Mouse (Mus musculus) ES-E14 (cell line): ENCODE results near the gene Asgr1. TPM values are rescaled to one million over a fixed set of nuclear protein-coding genes. Genes with fewer than 3 reads are reported as not detected.

Experiments used
- DNase-seq: peaks from one replicate; pipeline ENCODE4 v3.0.0-alpha.2; 2013; ENCODE audit warnings: low read depth, low spot score
- H3K27ac ChIP-seq: 2 replicates; pipeline ENCODE4 v1.5.1; 2012; ENCODE audit warnings: low read depth, mild to moderate bottlenecking, low read length, moderate library complexity, mixed read lengths; ENCODE audit not compliant: poor library complexity, insufficient read depth, severe bottlenecking
- H3K36me3 ChIP-seq: 2 replicates; pipeline ENCODE4 v1.6.1; 2012; ENCODE audit warnings: mild to moderate bottlenecking, low read length, moderate library complexity, mixed read lengths; ENCODE audit not compliant: control insufficient read depth, poor library complexity, insufficient read depth, severe bottlenecking
- H3K4me1 ChIP-seq, 2 experiments: fragments of 150-350 bp in 1 of 2; sonication (generic) in 1 of 2; 2 replicates each; pipeline ENCODE4 v1.6.1; 2012; ENCODE audit warnings: low read length in 2 of 2, mild to moderate bottlenecking in 1 of 2, mixed read lengths in 1 of 2; ENCODE audit not compliant: control insufficient read depth in 2 of 2, insufficient read depth in 2 of 2, poor library complexity in 1 of 2
- H3K4me3 ChIP-seq, 2 experiments: fragments of 150-350 bp in 1 of 2; sonication (generic) in 1 of 2; 2 replicates each; pipeline ENCODE4 v1.5.1; 2012; ENCODE audit warnings: low read length in 2 of 2, low read depth in 1 of 2, mild to moderate bottlenecking in 1 of 2, mixed read lengths in 1 of 2; ENCODE audit not compliant: insufficient read depth in 1 of 2, poor library complexity in 1 of 2, severe bottlenecking in 1 of 2
- H3K9ac ChIP-seq: 2 replicates; pipeline ENCODE4 v1.6.1; 2012; ENCODE audit warnings: low read depth, mild to moderate bottlenecking, low read length, mixed read lengths; ENCODE audit not compliant: poor library complexity, insufficient read depth, severe bottlenecking
- H3K9me3 ChIP-seq: fragments of 150-350 bp; sonication (generic); 2 replicates; pipeline ENCODE4 v1.6.1; 2012; ENCODE audit warnings: low read depth, mild to moderate bottlenecking, low read length; ENCODE audit not compliant: control insufficient read depth, insufficient read depth
- CHD2 ChIP-seq: IDR thresholded peaks from 2 replicates; pipeline ENCODE4 v1.6.1; 2014; ENCODE audit warnings: mild to moderate bottlenecking, low read depth, low read length, inconsistent platforms
- HCFC1 ChIP-seq: IDR thresholded peaks from 2 replicates; pipeline ENCODE4 v1.6.1; 2012; ENCODE audit warnings: low read length, inconsistent platforms, borderline replicate concordance; ENCODE audit not compliant: insufficient read depth
- MAFK ChIP-seq: IDR thresholded peaks from 2 replicates; pipeline ENCODE4 v1.6.1; 2014; ENCODE audit warnings: mild to moderate bottlenecking, low read depth, low read length, inconsistent platforms; ENCODE audit not compliant: insufficient read depth
- ZC3H11A ChIP-seq: IDR thresholded peaks from 2 replicates; pipeline ENCODE4 v1.6.1; 2012; ENCODE audit warnings: low read depth, mild to moderate bottlenecking, inconsistent platforms, low read length, borderline replicate concordance
- ZNF384 ChIP-seq: IDR thresholded peaks from 2 replicates; pipeline ENCODE4 v1.6.1; 2012; ENCODE audit warnings: low read depth, low read length, inconsistent platforms
- in situ Hi-C, 2 experiments: fragments of 600-800 bp; cut with MboI; formaldehyde crosslinking; loops; one replicate each; pipeline ENCODE4 v1.15.1; 2025; ENCODE audit warnings: low sequenced_read_pairs in 2 of 2, inconsistent platforms in 1 of 2; ENCODE audit not compliant: unreplicated experiment in 2 of 2
- total RNA-seq: library from RNA; depleted of rRNA; stranded (reverse); fragments of 300-350 nt; gene quantifications from 2 replicates; pipeline ENCODE4 v1.2.3, GENCODE M21; 2012

The Asgr1 gene
- total RNA-seq, 1 experiment, result 0.58 TPM

- in situ Hi-C loops, result no loop called here
- Histone ChIP-seq H3K36me3 (peaks cover 8% of the 10 kb centered on the region; the same call in 1 of the 2 replicates), H3K27ac (no peak overlapping the region), H3K4me1 (peaks cover 0 to 11% of the 10 kb centered on the region in 2 experiments; a peak in 2 of 4 replicates), H3K9ac (no peak overlapping the region), H3K9me3 (no peaks in the 10 kb centered on the region), H3K4me3 (no peak overlapping the region)
- no peak for DNase-seq
- TF ChIP-seq CHD2 (no peak), MAFK (no peak), ZNF384 (no peak), HCFC1 (no peak), ZC3H11A (no peak)
These were observed 26.5 kb upstream of the Asgr1 start for GRCm38 (mm10) chr11:70027397-70027796.

- Histone ChIP-seq H3K27ac (no peak overlapping the region), H3K36me3 (peaks cover 8% of the 10 kb centered on the region; the same call in 1 of the 2 replicates), H3K4me1 (peaks cover 0 to 11% of the 10 kb centered on the region in 2 experiments; a peak in 2 of 4 replicates), H3K9me3 (no peaks in the 10 kb centered on the region), H3K4me3 (peak overlapping the region in 1 of 2 experiments; percentile 28; a peak in 1 of 4 replicates), H3K9ac (0 out of 2 replicates have a peak overlapping the region, but pooled peaks have one; percentile 22)
- in situ Hi-C loops, result no loop called here
- TF ChIP-seq ZNF384, result no peak
- no peak for TF ChIP-seq HCFC1
- TF ChIP-seq MAFK, result no peak
- TF ChIP-seq ZC3H11A, result no peak
- TF ChIP-seq CHD2, result no peak
- DNase-seq, result no peak
These were observed 25.3 kb upstream of the Asgr1 start for GRCm38 (mm10) chr11:70028401-70029129.

GRCm38 (mm10) chr11:70029130-70029801, 24.6 kb upstream of the Asgr1 start:
- H3K9ac ChIP-seq, result no peak overlapping the region

GRCm38 (mm10) chr11:70029829-70030550, 23.9 kb upstream of the Asgr1 start:
- H3K9me3 ChIP-seq, result no peaks in the 10 kb centered on the region
- H3K4me1 ChIP-seq, result peaks cover 0 to 11% of the 10 kb centered on the region in 2 experiments; a peak in 2 of 4 replicates
- H3K9ac ChIP-seq, result no peak overlapping the region
- DNase-seq, result no peak
- in situ Hi-C loops, result no loop called here
- H3K27ac ChIP-seq, result no peak overlapping the region
- peaks cover 8% of the 10 kb centered on the region; the same call in 1 of the 2 replicates for H3K36me3 ChIP-seq
- TF ChIP-seq ZNF384 (no peak), CHD2 (no peak), HCFC1 (no peak), MAFK (no peak), ZC3H11A (no peak)
- H3K4me3 ChIP-seq, result no peak overlapping the region

More at GRCm38 (mm10) chr11:70029130-70029801, 24.6 kb upstream of the Asgr1 start:
- peaks cover 0 to 11% of the 10 kb centered on the region in 2 experiments; a peak in 2 of 4 replicates for H3K4me1 ChIP-seq
- H3K9me3 ChIP-seq, result no peaks in the 10 kb centered on the region
- peak; percentile 99 for DNase-seq
- peaks cover 8% of the 10 kb centered on the region; the same call in 1 of the 2 replicates for H3K36me3 ChIP-seq
- TF ChIP-seq ZNF384, result no peak
- TF ChIP-seq ZC3H11A, result no peak
- TF ChIP-seq MAFK, result no peak
- TF ChIP-seq HCFC1, result no peak
- no peak for TF ChIP-seq CHD2
- in situ Hi-C loops, result no loop called here
- H3K27ac ChIP-seq, result no peak overlapping the region
- peak overlapping the region; percentile 9 to 36; a peak in 3 of 4 replicates for H3K4me3 ChIP-seq
